Mouse (Mus musculus): ENCODE measurements at regions not wholly inside any gene's neighbourhood (a gene's known extent, or its start where the extent isn't known, plus 50 kb on each side); places are given as distances from the start of the nearest gene placed in this dataset.

DNA sequence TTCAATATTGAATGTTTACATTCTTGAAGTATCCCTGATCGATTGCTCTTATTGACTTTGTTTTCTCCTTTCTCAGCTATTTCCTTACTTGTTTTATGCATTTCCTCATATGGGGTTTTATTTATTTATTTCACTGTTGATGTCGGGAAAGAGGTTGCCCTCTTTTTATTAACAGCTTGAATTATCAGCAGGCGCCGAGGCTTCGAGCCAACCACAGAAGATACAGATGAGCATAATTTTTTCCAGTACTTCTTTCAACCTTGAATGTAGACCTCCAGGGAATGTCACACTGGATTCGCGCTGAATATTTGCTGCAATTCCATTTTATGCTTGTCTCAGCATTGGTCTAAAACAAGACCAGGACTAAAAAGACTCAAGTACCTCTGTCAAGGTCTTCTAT, 183.4 kb upstream of the Cntn6 start:
- peak; percentile 79 for DNase-seq

DNA sequence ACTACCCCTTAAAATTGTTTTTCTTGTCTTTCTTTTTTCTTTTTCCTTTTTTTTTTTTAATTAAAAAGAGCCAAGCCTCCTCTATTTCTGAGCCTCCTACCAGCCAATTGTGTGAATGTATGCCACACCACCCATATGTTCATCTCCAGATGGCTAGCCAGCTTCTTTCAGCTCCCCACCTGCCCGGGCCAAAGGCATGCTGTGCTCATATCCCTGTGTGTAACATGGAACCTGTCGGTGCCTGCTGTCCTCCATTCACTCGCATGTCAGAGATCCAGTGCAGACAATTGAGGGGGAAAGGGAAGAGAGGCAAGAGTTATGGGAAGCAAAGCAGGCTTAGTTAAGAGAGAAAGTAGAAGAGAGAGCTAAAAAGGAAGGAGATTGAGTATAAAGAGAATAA, 179.6 kb upstream of the Cntn6 start:
- peak; percentile 95 for DNase-seq

DNA sequence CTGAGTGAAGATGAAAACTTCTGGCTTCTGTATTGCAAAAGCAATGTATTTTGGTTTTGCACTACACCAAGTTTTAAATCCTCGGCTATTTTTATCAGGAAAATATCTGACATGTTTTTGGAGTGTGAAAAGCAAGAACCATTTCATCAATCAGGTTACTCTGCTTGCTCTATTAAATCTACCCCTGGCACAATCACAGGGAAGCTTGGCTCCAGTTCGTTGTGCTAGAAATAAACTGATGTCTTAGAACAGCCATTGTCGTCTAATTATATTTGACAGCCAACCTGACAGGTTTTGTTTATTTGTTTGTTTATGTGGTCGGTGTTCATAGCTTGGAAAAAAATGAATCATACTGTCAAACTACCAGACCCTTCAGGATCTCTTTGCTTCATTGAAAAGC, 174.1 kb upstream of the Cntn6 start:
- peak; percentile 68 for DNase-seq

DNA sequence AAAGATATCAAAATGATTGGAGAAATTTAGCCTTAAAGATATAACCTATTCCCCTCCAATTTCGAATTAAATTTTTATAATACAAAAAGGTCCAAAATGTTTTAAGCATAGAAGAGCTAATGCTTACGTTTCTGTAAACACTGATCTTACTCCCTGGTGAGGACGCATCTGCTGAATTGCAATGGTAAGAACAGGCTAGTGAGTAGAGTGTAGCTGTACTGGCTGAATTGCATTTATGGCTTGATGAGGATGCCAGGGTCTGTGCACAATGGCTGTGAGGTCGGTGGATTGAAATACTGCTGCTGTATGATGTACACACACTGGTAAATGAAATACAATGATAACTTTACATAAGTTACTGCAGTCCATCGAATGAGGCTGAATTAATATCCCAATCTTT, 170.4 kb upstream of the Cntn6 start:
- DNase-seq, result no peak

DNA sequence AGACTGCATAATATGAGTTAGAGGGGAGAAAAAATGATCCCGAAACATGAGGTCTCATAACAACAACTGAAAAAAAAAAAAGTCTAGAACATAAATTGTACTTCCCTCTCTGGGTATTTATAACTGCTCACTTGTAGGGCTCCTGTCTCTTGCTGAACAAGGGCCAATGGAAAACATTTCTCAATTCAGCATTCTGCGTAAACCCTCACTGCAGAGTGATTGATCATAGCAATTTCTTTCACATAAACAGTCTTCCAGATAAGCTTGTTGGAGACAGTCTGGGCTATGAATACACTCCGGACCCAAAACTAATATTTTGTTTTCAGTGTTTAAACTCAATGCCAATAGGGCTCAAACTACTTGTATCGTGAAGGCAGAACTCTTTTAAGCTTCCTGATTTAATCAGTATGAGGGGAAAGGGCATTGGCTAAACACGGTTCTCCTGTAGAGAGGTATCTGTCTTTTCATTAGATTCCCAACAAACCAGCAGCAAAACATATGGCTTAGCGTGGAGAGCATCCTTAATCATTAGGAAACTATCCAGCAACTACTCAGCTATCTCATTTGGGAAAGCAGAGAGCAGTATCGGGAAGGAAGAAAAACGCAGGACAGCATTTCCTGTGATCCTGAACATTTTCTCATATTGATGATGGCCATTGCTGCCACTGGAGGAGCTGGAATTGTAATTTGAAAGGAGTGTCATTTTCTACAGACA, 153.3 kb upstream of the Cntn6 start:
- no peak for DNase-seq

DNA sequence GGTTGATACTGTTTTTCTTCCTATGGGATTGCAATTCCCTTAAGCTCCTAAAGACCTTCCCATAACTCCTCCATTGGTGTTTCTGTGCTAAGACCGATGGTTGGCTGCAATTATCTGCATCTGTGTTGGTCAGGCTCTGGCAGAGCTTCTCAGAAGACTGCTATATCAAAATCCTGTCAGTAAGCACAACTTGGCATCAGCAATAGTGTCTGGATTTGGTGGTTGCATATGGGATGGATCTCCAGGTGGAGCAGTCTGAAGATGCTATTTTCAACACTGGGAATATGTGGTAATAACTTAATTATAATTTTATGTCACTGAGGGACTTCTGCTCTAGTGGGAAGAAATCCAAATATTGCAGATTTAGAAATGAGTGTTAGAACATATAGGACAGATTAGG, 148.6 kb upstream of the Cntn6 start:
- DNase-seq, result no peak

All from cerebellum, adult 8-10 months (tissue).